Mouse (Mus musculus) induced T-regulatory cell, adult 2 months (primary cell): Measurements from ENCODE around the gene Rmnd1.
"Not testable (repeated sequence)": the region's sequence is repeated elsewhere in the genome, so short reads cannot be mapped to it uniquely, and the experiment has no call there.

Experiments used
- DNase-seq: peaks from one replicate; pipeline ENCODE4 v3.0.0-alpha.2; 2012; ENCODE audit warnings: low read depth

Rmnd1 gene

GRCm38 (mm10) chr10:4432123-4432931 lies at the start of gene Rmnd1, which contains the start of gene Armt1:
TSS of gene Rmnd1 (minus strand) at chr10:4432388.
TSS of gene Armt1 (plus strand) at chr10:4432467.
- DNase-seq: peak; percentile 95

- no peak for DNase-seq
Observed at GRCm38 (mm10) chr10:4481695-4482094, 49.5 kb upstream of the Rmnd1 start.

- no peak for DNase-seq
Observed at GRCm38 (mm10) chr10:4480929-4481328, 48.7 kb upstream of the Rmnd1 start.

- no peak for DNase-seq
Observed at GRCm38 (mm10) chr10:4476604-4477003, 44.4 kb upstream of the Rmnd1 start.

- no peak for DNase-seq
Observed at GRCm38 (mm10) chr10:4475431-4475830, 43.2 kb upstream of the Rmnd1 start.

- DNase-seq: no peak
Observed at GRCm38 (mm10) chr10:4473591-4473993, 41.4 kb upstream of the Rmnd1 start.

- DNase-seq: no peak
Observed at GRCm38 (mm10) chr10:4469406-4469805, 37.2 kb upstream of the Rmnd1 start.

GRCm38 (mm10) chr10:4465799-4466198 lies 33.6 kb upstream of the Rmnd1 start:
- DNase-seq: no peak

GRCm38 (mm10) chr10:4460201-4460600 lies 28.0 kb upstream of the Rmnd1 start:
- DNase-seq: peak; percentile 29

GRCm38 (mm10) chr10:4456409-4456808 lies 24.2 kb upstream of the Rmnd1 start:
- no peak for DNase-seq

GRCm38 (mm10) chr10:4435416-4435815 lies 3.2 kb upstream of the Rmnd1 start:
- DNase-seq: no peak

- not testable (repeated sequence) for DNase-seq
Observed at GRCm38 (mm10) chr10:4433871-4434270, 1.7 kb upstream of the Rmnd1 start.

- DNase-seq: peak; percentile 65
Observed at GRCm38 (mm10) chr10:4432996-4433755, 988 bp upstream of the Rmnd1 start.

GRCm38 (mm10) chr10:4431746-4432122 lies 454 bp downstream of the Rmnd1 start:
- DNase-seq: no peak

- DNase-seq: no peak
Observed at GRCm38 (mm10) chr10:4430826-4431225, 1.4 kb downstream of the Rmnd1 start.

GRCm38 (mm10) chr10:4430399-4430798 lies 1.8 kb downstream of the Rmnd1 start:
- DNase-seq: peak; percentile 21

GRCm38 (mm10) chr10:4425245-4425644 lies 6.9 kb downstream of the Rmnd1 start:
- DNase-seq: no peak

GRCm38 (mm10) chr10:4407191-4407590 lies 25.0 kb downstream of the Rmnd1 start:
- DNase-seq: no peak

GRCm38 (mm10) chr10:4405511-4405910 lies 26.7 kb downstream of the Rmnd1 start:
- no peak for DNase-seq

- DNase-seq: peak; percentile 78
Observed at GRCm38 (mm10) chr10:4404895-4405491, 27.2 kb downstream of the Rmnd1 start.

GRCm38 (mm10) chr10:4398058-4398457 lies 34.1 kb downstream of the Rmnd1 start:
- no peak for DNase-seq

- no peak for DNase-seq
Observed at GRCm38 (mm10) chr10:4395321-4395720, 36.9 kb downstream of the Rmnd1 start.

- DNase-seq: peak; percentile 62
Observed at GRCm38 (mm10) chr10:4391851-4392250, 40.3 kb downstream of the Rmnd1 start.
